Mouse (Mus musculus) heart, postnatal 0 days (tissue): Measurements from ENCODE around the gene St5. TPM values are rescaled to one million over a fixed set of nuclear protein-coding genes. Genes with fewer than 3 reads are reported as not detected.

ENCODE experiments used
- ATAC-seq: fragments of 200-750 bp; cut with Nextera tagmentation; 2 replicates; pipeline ENCODE4 v1.8.0; 2017; ENCODE audit warnings: low read depth, moderate number of reproducible peaks, moderate library complexity; ENCODE audit not compliant: insufficient read depth
- DNase-seq: peaks from one replicate; pipeline ENCODE4 v3.0.0-alpha.2; 2016; ENCODE audit warnings: low spot score
- H3K27ac ChIP-seq: fragments of 300-500 bp; sonication (generic); 2 replicates; pipeline ENCODE4 v1.5.1; 2014; ENCODE audit warnings: low read depth, mild to moderate bottlenecking
- H3K27me3 ChIP-seq: fragments of 300-500 bp; sonication (generic); 2 replicates; pipeline ENCODE4 v1.6.1; 2014; ENCODE audit warnings: low read length, mixed read lengths; ENCODE audit not compliant: control insufficient read depth, insufficient read depth
- H3K36me3 ChIP-seq: fragments of 300-500 bp; sonication (generic); replicated peaks from 2 replicates; pipeline ENCODE4 v1.6.1; 2014; ENCODE audit warnings: low read length, mixed read lengths; ENCODE audit not compliant: control insufficient read depth, insufficient read depth
- H3K4me1 ChIP-seq: fragments of 300-500 bp; sonication (generic); 2 replicates; pipeline ENCODE4 v1.6.1; 2014; ENCODE audit warnings: antibody characterized with exemption; ENCODE audit not compliant: control insufficient read depth, insufficient read depth
- H3K4me2 ChIP-seq: fragments of 300-500 bp; sonication (generic); 2 replicates; pipeline ENCODE4 v1.6.1; 2014; ENCODE audit warnings: low read depth, mild to moderate bottlenecking, low read length, moderate library complexity
- H3K4me3 ChIP-seq: fragments of 300-500 bp; sonication (generic); 2 replicates; pipeline ENCODE4 v1.5.1; 2014; ENCODE audit warnings: low read depth, low read length
- H3K9ac ChIP-seq: fragments of 300-500 bp; sonication (generic); replicated peaks from 2 replicates; pipeline ENCODE4 v1.6.1; 2014; ENCODE audit warnings: low read depth, low read length, mixed read lengths
- H3K9me3 ChIP-seq: fragments of 300-500 bp; sonication (generic); replicated peaks from 2 replicates; pipeline ENCODE4 v1.6.1; 2016; ENCODE audit warnings: low read length; ENCODE audit not compliant: control insufficient read depth
- CTCF ChIP-seq: IDR thresholded peaks from 2 replicates; pipeline ENCODE4 v1.5.1; 2016; ENCODE audit warnings: antibody characterized with exemption, control low read depth, low read depth
- EP300 ChIP-seq: IDR thresholded peaks from 2 replicates; pipeline ENCODE4 v1.6.1; 2016; ENCODE audit warnings: antibody characterized with exemption, low read depth
- WGBS: fragments of 180-500 bp; shearing (Covaris S2); extraction: QIAGEN DNeasy Blood & Tissue Kit; methylation state at CpG from one replicate; pipeline ENCODE4 v1.1.7; 2014; 5-methylcytosine and 5-hydroxymethylcytosine counted together
- polyA plus RNA-seq: library from polyadenylated mRNA; unstranded; fragments of >200 nt; fragmentation: Nextera tagmentation; extraction: Ambion mirVana; gene quantifications from 2 replicates; pipeline ENCODE4 v1.2.1, GENCODE M21; 2015
- total RNA-seq: library from RNA; depleted of rRNA; stranded (reverse); fragments of >200 nt; gene quantifications from 2 replicates; pipeline ENCODE4 v1.2.3, GENCODE M21; 2014; ENCODE audit warnings: low replicate concordance

Gene St5
- total and polyA plus RNA-seq, 2 experiments from 2014 or later: 28.8 to 58.8 TPM

DNA sequence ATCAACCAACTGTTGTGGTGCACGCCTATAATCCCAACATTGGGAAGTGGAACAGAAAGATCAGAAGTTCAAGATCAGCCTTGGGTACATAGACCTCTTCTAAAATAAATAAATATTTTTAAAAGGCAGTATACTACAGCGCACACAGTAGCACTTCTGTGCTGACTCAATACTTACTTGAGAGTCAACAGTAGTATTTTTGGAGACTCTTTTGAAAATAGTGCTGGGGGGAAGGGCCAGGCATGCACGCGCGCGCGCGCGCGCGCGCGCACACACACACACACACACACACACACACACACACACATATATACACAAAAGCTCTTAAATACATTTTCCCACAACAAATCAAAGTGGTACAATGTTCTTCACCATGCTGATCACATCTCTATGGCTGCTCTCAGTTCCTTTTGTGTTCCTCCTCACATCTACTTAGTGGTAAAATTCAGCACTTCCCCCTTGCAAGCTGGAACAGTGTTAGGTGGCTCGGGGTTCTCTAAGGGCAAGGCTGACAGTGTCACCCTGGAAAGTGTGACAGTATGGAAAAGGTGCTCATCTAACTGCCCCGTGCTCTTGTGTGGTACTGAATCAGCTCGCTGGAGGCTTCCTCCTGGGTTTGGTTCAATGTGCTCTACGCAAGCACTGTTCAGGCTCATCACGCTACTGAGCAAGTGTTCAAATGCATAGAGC lies 60.0 kb downstream of the St5 start:
- ATAC-seq: no peak
- no peak for DNase-seq
- peaks cover 13% of the 10 kb centered on the region for H3K4me1 ChIP-seq
- H3K9me3 ChIP-seq: no peaks in the 10 kb centered on the region
- no peaks in the 10 kb centered on the region for H3K36me3 ChIP-seq
- H3K4me3 ChIP-seq: no peak overlapping the region
- no peak overlapping the region for H3K27ac ChIP-seq
- no peak overlapping the region for H3K4me2 ChIP-seq
- no peaks in the 10 kb centered on the region for H3K27me3 ChIP-seq
- H3K9ac ChIP-seq: no peak overlapping the region
- 97% methylated on average over 18 of the region's 18 CpGs for WGBS
- TF ChIP-seq EP300 (no peak), CTCF (no peak)

DNA sequence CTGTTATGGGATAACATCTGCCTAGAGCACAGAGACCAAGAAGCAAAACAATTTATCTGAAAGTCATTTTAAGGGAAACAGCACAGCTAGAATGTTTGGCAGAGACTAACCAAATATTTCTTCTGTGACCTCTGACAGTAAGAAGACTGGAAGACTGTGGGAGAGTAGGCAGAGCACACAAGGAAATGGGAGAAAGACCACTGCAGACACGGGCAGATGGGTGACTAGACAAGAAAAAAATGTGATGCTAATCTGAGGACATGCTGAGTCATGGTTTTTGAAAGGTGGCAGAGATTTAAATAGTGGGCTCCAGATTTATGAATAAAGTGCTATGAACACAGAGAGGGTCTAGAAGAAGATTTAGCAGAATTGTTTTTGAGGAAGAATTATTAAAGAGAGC lies 61.4 kb downstream of the St5 start:
- DNase-seq (no peak), ATAC-seq (no peak)
- Histone ChIP-seq H3K9me3 (no peaks in the 10 kb centered on the region), H3K4me2 (no peak overlapping the region), H3K4me3 (no peak overlapping the region), H3K27me3 (no peaks in the 10 kb centered on the region), H3K4me1 (peaks cover 20% of the 10 kb centered on the region), H3K27ac (no peak overlapping the region), H3K36me3 (no peaks in the 10 kb centered on the region), H3K9ac (no peak overlapping the region)
- no peak for TF ChIP-seq EP300
- no peak for TF ChIP-seq CTCF
- WGBS: 23% methylated on average over 1 of the region's 1 CpGs

DNA sequence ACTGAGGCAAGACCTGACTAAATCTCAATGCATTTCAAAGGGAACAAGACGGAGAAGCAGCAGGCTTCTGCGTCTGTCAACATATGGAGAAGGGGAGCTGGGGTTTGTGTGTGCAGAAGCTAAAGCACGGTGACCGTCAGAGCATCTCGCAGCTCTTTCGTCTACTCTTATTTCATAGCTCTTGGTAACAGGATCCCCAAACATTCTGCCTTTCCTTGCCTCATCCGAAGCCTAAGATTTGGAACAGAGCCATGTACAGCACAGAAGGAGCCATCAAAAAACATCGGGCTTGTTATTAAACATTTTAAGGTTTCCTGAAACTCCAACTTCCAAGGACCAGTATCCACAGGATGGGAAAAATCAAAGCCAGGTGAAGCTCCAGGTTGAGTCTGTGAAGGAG lies 62.3 kb downstream of the St5 start:
- no peak for ATAC-seq
- Histone ChIP-seq H3K4me2 (no peak overlapping the region), H3K9ac (no peak overlapping the region), H3K27me3 (no peaks in the 10 kb centered on the region), H3K9me3 (no peaks in the 10 kb centered on the region), H3K36me3 (no peaks in the 10 kb centered on the region), H3K4me3 (no peak overlapping the region), H3K4me1 (peaks cover 19% of the 10 kb centered on the region), H3K27ac (no peak overlapping the region)
- TF ChIP-seq EP300: no peak
- no peak for TF ChIP-seq CTCF
- 76% methylated on average over 8 of the region's 8 CpGs for WGBS
- DNase-seq: no peak

DNA sequence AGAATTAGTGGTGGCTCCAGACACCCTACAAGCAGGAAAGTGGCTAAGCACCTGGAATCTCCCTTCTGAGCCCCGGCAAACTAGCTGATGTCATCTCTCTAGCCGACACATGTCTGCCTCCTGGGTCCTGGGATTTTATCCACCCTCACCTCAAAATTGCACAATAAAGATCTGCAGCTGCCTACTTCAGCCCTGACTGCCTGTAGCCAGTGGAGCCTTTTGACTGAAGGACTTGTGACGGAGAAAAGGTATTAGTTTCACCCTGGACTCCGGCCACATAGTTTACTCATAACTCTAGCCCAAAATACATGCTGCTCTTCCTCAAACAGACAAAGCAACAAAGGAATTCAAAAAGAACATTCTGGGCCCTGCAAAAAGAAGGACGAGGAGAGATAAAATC lies 66.0 kb downstream of the St5 start:
- peaks cover 20% of the 10 kb centered on the region for H3K4me1 ChIP-seq

DNA sequence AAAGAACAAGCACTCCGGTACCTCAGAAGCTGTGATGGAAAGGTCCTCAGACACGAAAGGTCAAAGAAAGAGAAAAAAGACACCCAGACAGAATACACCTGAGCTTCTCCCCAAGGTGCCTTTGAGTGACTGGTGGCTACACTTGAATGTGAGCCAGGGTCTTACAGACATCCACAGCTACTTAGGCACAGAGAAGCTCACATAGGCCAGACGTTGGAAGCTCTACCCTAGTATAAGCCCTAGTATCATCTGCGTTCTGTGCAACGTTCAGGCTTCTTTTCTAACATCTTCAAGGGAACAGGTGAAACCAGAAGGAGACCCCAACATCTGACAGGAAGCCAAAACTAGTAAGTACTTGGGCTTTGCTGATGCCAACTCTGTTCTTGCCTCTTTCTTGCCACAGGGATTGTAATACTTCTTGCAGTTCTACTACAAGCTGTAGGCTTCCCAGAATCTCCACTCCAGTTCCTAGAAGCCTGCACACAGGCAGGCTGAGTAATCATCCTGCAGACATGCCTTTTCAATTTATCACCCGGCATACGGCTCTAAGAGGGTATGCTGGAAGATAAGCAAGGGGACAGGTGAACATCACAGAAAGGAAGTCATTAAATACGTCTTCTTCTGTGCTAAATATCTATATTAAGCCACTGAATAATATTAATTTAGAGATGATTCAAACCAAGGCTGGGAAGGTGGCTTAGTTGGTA lies 67.2 kb downstream of the St5 start:
- WGBS: 65% methylated on average over 8 of the region's 8 CpGs
- no peak for DNase-seq
- no peak for TF ChIP-seq CTCF
- TF ChIP-seq EP300: no peak
- no peak overlapping the region for H3K9ac ChIP-seq
- H3K4me2 ChIP-seq: no peak overlapping the region
- H3K9me3 ChIP-seq: no peaks in the 10 kb centered on the region
- no peaks in the 10 kb centered on the region for H3K36me3 ChIP-seq
- H3K27me3 ChIP-seq: no peaks in the 10 kb centered on the region
- no peak overlapping the region for H3K27ac ChIP-seq
- no peak overlapping the region for H3K4me3 ChIP-seq
- H3K4me1 ChIP-seq: peaks cover 23% of the 10 kb centered on the region
- no peak for ATAC-seq

More for the DNA sequence above, 66.0 kb downstream of the St5 start:
- Histone ChIP-seq H3K36me3 (no peaks in the 10 kb centered on the region), H3K9me3 (no peaks in the 10 kb centered on the region), H3K4me3 (no peak overlapping the region), H3K4me2 (no peak overlapping the region), H3K27me3 (no peaks in the 10 kb centered on the region), H3K27ac (peak overlapping the region; percentile 58), H3K9ac (0 out of 2 replicates have a peak overlapping the region, but pooled peaks have one; percentile 8)
- DNase-seq: no peak
- no peak for TF ChIP-seq EP300
- no peak for TF ChIP-seq CTCF
- WGBS: 18% methylated on average over 5 of the region's 5 CpGs
- no peak for ATAC-seq
